Mouse (Mus musculus) liver, embryonic 15.5 days (tissue): ENCODE measurements at regions not wholly inside any gene's neighbourhood (a gene's known extent, or its start where the extent isn't known, plus 50 kb on each side); places are given as distances from the start of the nearest gene placed in this dataset.

Experiments
- ATAC-seq: fragments of 200-750 bp; cut with Nextera tagmentation; 2 replicates; pipeline ENCODE4 v1.8.0; 2017; ENCODE audit warnings: moderate number of reproducible peaks, mild to moderate bottlenecking, moderate library complexity; ENCODE audit not compliant: insufficient read depth
- H3K27ac ChIP-seq: fragments of 300-500 bp; sonication (generic); replicated peaks from 2 replicates; pipeline ENCODE4 v1.5.1; 2015; ENCODE audit warnings: mild to moderate bottlenecking, inconsistent platforms
- H3K27me3 ChIP-seq: fragments of 300-500 bp; sonication (generic); 2 replicates; pipeline ENCODE4 v1.6.1; 2015; ENCODE audit warnings: mild to moderate bottlenecking, inconsistent platforms
- H3K36me3 ChIP-seq: fragments of 300-500 bp; sonication (generic); replicated peaks from 2 replicates; pipeline ENCODE4 v1.6.1; 2015; ENCODE audit warnings: moderate library complexity, mild to moderate bottlenecking, inconsistent platforms
- H3K4me1 ChIP-seq: fragments of 300-500 bp; sonication (generic); replicated peaks from 2 replicates; pipeline ENCODE4 v1.6.1; 2015; ENCODE audit warnings: inconsistent platforms
- H3K4me2 ChIP-seq: fragments of 300-500 bp; sonication (generic); 2 replicates; pipeline ENCODE4 v1.6.1; 2015; ENCODE audit warnings: moderate library complexity, mild to moderate bottlenecking, inconsistent platforms
- H3K4me3 ChIP-seq: fragments of 300-500 bp; sonication (generic); replicated peaks from 2 replicates; pipeline ENCODE4 v1.5.1; 2015; ENCODE audit warnings: mild to moderate bottlenecking, inconsistent platforms
- H3K9ac ChIP-seq: fragments of 300-500 bp; sonication (generic); 2 replicates; pipeline ENCODE4 v1.6.1; 2015; ENCODE audit warnings: moderate library complexity, mild to moderate bottlenecking, inconsistent platforms
- H3K9me3 ChIP-seq: fragments of 300-500 bp; sonication (generic); replicated peaks from 2 replicates; pipeline ENCODE4 v1.6.1; 2016; ENCODE audit warnings: inconsistent platforms
- WGBS: fragments of 180-500 bp; shearing (Covaris S2); methylation state at CpG from one replicate; pipeline ENCODE4 v1.1.7; 2015; ENCODE audit warnings: mixed read lengths; ENCODE audit not compliant: insufficient replicate concordance; 5-methylcytosine and 5-hydroxymethylcytosine counted together

DNA sequence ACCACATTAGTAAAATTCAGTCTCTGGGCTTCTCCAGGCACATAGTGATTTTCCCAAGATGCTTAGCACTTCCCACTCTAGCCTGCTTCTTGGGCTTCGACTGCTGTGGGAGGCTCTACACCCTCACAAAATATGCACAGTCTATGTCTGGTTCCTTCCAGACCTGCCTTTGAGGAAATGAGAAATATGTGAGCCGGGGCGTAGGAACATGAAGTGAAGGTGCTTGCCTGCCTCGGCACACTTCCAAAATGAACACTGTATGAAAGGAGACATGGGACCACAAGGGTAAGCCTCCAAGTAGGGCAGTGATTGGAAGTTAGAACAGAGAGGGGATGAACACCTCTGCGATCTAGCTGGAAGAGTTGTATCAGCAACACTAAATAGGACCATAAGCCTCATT lies 54.5 kb downstream of the Gm10260 start:
- no peak for ATAC-seq
- Histone ChIP-seq H3K4me3 (no peak overlapping the region), H3K4me1 (no peaks in the 10 kb centered on the region), H3K4me2 (no peak overlapping the region), H3K27ac (no peak overlapping the region), H3K27me3 (no peaks in the 10 kb centered on the region), H3K36me3 (no peaks in the 10 kb centered on the region), H3K9ac (no peak overlapping the region), H3K9me3 (no peaks in the 10 kb centered on the region)
- 79% methylated on average over 5 of the region's 5 CpGs for WGBS

GRCm38 (mm10) chr13:97704541-97704940 lies 55.9 kb downstream of the Gm10260 start:
- 77% methylated on average over 4 of the region's 4 CpGs for WGBS
- H3K4me1 ChIP-seq = peaks cover 3% of the 10 kb centered on the region; the same call in 1 of the 2 replicates
- ATAC-seq = no peak
- H3K27ac ChIP-seq = no peak overlapping the region
- H3K4me2 ChIP-seq = no peak overlapping the region
- H3K27me3 ChIP-seq = no peaks in the 10 kb centered on the region
- no peak overlapping the region for H3K4me3 ChIP-seq
- no peaks in the 10 kb centered on the region for H3K36me3 ChIP-seq
- H3K9me3 ChIP-seq = no peaks in the 10 kb centered on the region
- no peak overlapping the region for H3K9ac ChIP-seq

GRCm38 (mm10) chr13:97698967-97699366 lies 61.5 kb downstream of the Gm10260 start:
- H3K27ac ChIP-seq = peak overlapping the region; percentile 40
- WGBS = 36% methylated on average over 2 of the region's 2 CpGs
- peaks cover 29% of the 10 kb centered on the region for H3K4me1 ChIP-seq
- no peak overlapping the region for H3K4me3 ChIP-seq
- H3K9me3 ChIP-seq = no peaks in the 10 kb centered on the region
- no peak overlapping the region for H3K9ac ChIP-seq
- peak; percentile 91 for ATAC-seq
- no peak overlapping the region for H3K4me2 ChIP-seq
- no peaks in the 10 kb centered on the region for H3K36me3 ChIP-seq
- no peaks in the 10 kb centered on the region for H3K27me3 ChIP-seq

- Histone ChIP-seq H3K27ac (peak overlapping the region; percentile 40), H3K4me2 (no peak overlapping the region), H3K27me3 (no peaks in the 10 kb centered on the region), H3K4me1 (peaks cover 29% of the 10 kb centered on the region), H3K9me3 (no peaks in the 10 kb centered on the region), H3K36me3 (no peaks in the 10 kb centered on the region), H3K9ac (no peak overlapping the region), H3K4me3 (no peak overlapping the region)
- ATAC-seq = peak; percentile 86
- 71% methylated on average over 1 of the region's 1 CpGs for WGBS
These were observed 62.1 kb downstream of the Gm10260 start for GRCm38 (mm10) chr13:97698317-97698716.

DNA sequence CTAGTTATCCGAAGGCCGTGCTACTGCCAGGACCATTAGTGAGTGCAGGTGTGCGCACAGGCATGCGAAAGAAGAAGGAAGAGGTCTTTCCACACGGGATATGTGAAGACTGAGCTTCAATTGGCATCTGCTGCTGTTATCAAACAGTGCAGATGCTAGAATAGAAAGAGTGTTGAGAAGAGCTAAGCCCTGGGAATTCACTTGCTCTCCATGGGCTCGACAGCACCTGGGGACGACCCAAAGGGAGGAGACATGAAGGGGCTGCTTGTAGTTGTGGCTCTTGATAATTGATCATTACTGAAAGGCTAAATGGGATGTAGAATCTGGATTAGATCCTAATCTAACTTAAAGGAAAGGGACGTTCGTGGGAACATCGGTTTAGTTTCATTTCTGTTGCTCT lies 63.2 kb downstream of the Gm10260 start:
- no peak overlapping the region for H3K4me3 ChIP-seq
- WGBS = 61% methylated on average over 10 of the region's 10 CpGs
- H3K27ac ChIP-seq = no peak overlapping the region
- no peak for ATAC-seq
- no peaks in the 10 kb centered on the region for H3K27me3 ChIP-seq
- no peak overlapping the region for H3K9ac ChIP-seq
- H3K4me1 ChIP-seq = peaks cover 29% of the 10 kb centered on the region
- H3K9me3 ChIP-seq = no peaks in the 10 kb centered on the region
- no peak overlapping the region for H3K4me2 ChIP-seq
- no peaks in the 10 kb centered on the region for H3K36me3 ChIP-seq

DNA sequence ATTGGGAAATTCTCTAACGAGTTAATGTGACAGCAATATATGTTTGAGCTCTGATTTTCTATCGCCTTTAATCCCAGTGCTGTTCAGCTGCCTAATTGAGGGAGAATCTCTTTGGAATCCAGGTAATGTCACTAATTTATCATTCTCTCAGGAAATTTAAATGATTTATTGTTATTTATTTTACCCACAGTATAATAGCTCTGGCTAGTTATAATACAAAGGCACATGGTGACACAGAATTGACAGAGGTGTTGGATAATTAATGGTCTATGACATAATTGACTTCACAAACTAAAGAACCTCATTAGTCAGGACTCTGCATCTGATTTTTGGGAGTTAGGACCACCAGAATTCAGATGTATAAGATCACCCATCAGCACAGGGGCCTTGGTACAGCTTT lies 65.4 kb downstream of the Gm10260 start:
- Histone ChIP-seq H3K4me2 (no peak overlapping the region), H3K4me3 (no peak overlapping the region), H3K27ac (no peak overlapping the region), H3K36me3 (no peaks in the 10 kb centered on the region), H3K4me1 (peaks cover 29% of the 10 kb centered on the region), H3K9ac (no peak overlapping the region), H3K27me3 (no peaks in the 10 kb centered on the region), H3K9me3 (no peaks in the 10 kb centered on the region)
- ATAC-seq = no peak
- 62% methylated on average over 2 of the region's 2 CpGs for WGBS

- Histone ChIP-seq H3K9ac (no peak overlapping the region), H3K4me2 (no peak overlapping the region), H3K9me3 (no peaks in the 10 kb centered on the region), H3K27me3 (no peaks in the 10 kb centered on the region), H3K4me1 (peaks cover 24% of the 10 kb centered on the region), H3K4me3 (no peak overlapping the region), H3K36me3 (no peaks in the 10 kb centered on the region), H3K27ac (no peak overlapping the region)
- no peak for ATAC-seq
- 68% methylated on average over 9 of the region's 9 CpGs for WGBS
These were observed 66.0 kb downstream of the Gm10260 start for GRCm38 (mm10) chr13:97694356-97694990.

DNA sequence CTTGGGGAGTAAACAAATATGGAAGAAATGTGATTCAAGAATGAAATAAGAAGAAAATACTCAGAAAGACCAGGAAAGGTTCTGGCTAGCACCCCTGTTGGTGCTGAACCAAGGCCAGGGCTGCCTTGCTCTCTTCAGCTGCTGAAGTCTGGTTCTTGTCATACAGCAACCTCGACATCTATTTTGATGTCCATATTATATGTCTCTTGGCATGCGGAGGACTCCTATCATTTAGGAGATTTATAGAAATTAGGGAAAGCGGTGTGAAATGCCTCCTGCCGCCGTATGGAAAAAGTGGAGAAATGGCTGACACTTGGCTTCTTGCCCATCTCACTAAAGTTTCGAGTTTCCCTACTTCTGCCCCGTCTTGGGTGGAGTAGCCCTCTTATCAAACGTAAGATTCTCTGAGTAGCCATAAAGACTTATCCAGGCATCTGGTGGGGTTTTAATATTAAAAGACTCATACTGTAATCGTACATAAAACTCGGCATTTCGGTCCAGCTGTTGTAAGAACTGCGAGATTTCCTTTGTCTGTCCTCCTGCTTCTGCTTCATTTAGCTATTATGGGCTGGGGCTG lies 72.0 kb downstream of the Gm10260 start:
- no peak overlapping the region for H3K4me2 ChIP-seq
- no peaks in the 10 kb centered on the region for H3K9me3 ChIP-seq
- ATAC-seq = no peak
- H3K27me3 ChIP-seq = no peaks in the 10 kb centered on the region
- WGBS = 72% methylated on average over 12 of the region's 12 CpGs
- H3K4me1 ChIP-seq = 0 out of 2 replicates have a peak, but pooled peaks cover 4% of the 10 kb centered on the region
- H3K9ac ChIP-seq = no peak overlapping the region
- no peaks in the 10 kb centered on the region for H3K36me3 ChIP-seq
- H3K4me3 ChIP-seq = no peak overlapping the region
- H3K27ac ChIP-seq = no peak overlapping the region

GRCm38 (mm10) chr13:97683836-97684235 lies 76.6 kb downstream of the Gm10260 start:
- Histone ChIP-seq H3K4me2 (no peak overlapping the region), H3K9me3 (no peaks in the 10 kb centered on the region), H3K4me3 (no peak overlapping the region), H3K27me3 (peaks cover 4% of the 10 kb centered on the region; the same call in 1 of the 2 replicates), H3K36me3 (no peaks in the 10 kb centered on the region), H3K4me1 (peaks cover 4% of the 10 kb centered on the region; the same call in 1 of the 2 replicates), H3K9ac (no peak overlapping the region), H3K27ac (no peak overlapping the region)
- no peak for ATAC-seq
- 78% methylated on average over 6 of the region's 6 CpGs for WGBS

- Histone ChIP-seq H3K27ac (no peak overlapping the region), H3K9me3 (no peaks in the 10 kb centered on the region)
- 58% methylated on average over 6 of the region's 6 CpGs for WGBS
These were observed 79.0 kb downstream of the Gm10260 start for GRCm38 (mm10) chr13:97681228-97681987.

GRCm38 (mm10) chr13:97680283-97680896 lies 80.0 kb downstream of the Gm10260 start:
- Histone ChIP-seq H3K9ac (no peak overlapping the region), H3K4me3 (no peak overlapping the region), H3K9me3 (no peaks in the 10 kb centered on the region), H3K27ac (no peak overlapping the region), H3K36me3 (no peaks in the 10 kb centered on the region), H3K4me2 (no peak overlapping the region), H3K27me3 (peaks cover 8% of the 10 kb centered on the region; the same call in 1 of the 2 replicates), H3K4me1 (no peaks in the 10 kb centered on the region; the same call in 1 of the 2 replicates)
- WGBS = 40% methylated on average over 5 of the region's 5 CpGs
- no peak for ATAC-seq

More at GRCm38 (mm10) chr13:97681228-97681987, 79.0 kb downstream of the Gm10260 start:
- ATAC-seq = no peak
- peaks cover 4% of the 10 kb centered on the region; the same call in 1 of the 2 replicates for H3K27me3 ChIP-seq
- no peak overlapping the region for H3K9ac ChIP-seq
- no peaks in the 10 kb centered on the region for H3K36me3 ChIP-seq
- no peak overlapping the region for H3K4me3 ChIP-seq
- H3K4me2 ChIP-seq = no peak overlapping the region
- H3K4me1 ChIP-seq = no peaks in the 10 kb centered on the region; the same call in 1 of the 2 replicates
